17 mouse cellular contexts compared by ENCODE assay signal in genomic region chr11:86734993-86735392, GRCm38 (mm10). TPM values are rescaled to one million over a fixed set of nuclear protein-coding genes. Genes with fewer than 3 reads are reported as not detected.
A peak's percentile ranks its signal among the peaks of the same experiment; 100 is the strongest.
DNase-seq lines count a peak whose midpoint lies in the region; ATAC-seq and TF ChIP-seq lines count a peak whose summit lies in the region.
"Had no signal": no experiment of that assay in that cellular context is flagged by ENCODE, and none has a peak within 500 bp of the region (broad histone marks: within the 10 kb centered on the region; RNA-seq: fewer than 3 reads in every experiment).

No protein-coding gene starts in this region.

- no peak overlapping the region for H3K9ac ChIP-seq in heart, embryonic 11.5 days (ENCODE audit: low read depth, low read length)
- H3K9ac ChIP-seq in heart, postnatal 0 days (replicated peaks; ENCODE audit: low read depth, low read length), result 0 out of 2 replicates have a peak overlapping the region, but pooled peaks have one; percentile 5
- H3K9ac ChIP-seq in MEL (ENCODE audit: control insufficient read depth, low read depth, low read length, poor library complexity, severe bottlenecking), result no peak overlapping the region
- H3K9ac ChIP-seq: embryonic facial prominence, embryonic 12.5 days; forebrain, embryonic 15.5 days; hindbrain, embryonic 15.5 days had no signal

- H3K4me1 ChIP-seq in heart, embryonic 11.5 days (ENCODE audit: control insufficient read depth, insufficient read depth, low read length), result peaks cover 6% of the 10 kb centered on the region; the same call in 1 of the 2 replicates
- peaks cover 18% of the 10 kb centered on the region for H3K4me1 ChIP-seq in heart, postnatal 0 days (ENCODE audit: control insufficient read depth, insufficient read depth)
- H3K4me1 ChIP-seq in MEL (ENCODE audit: control insufficient read depth in 1 of 2, insufficient read depth in 2 of 2, low read length in 2 of 2), result peaks cover 13 to 25% of the 10 kb centered on the region in 2 experiments
- H3K4me1 ChIP-seq: embryonic facial prominence, embryonic 12.5 days; forebrain, embryonic 15.5 days; hindbrain, embryonic 15.5 days had no signal

- peaks cover 41% of the 10 kb centered on the region for H3K79me2 ChIP-seq in MEL (ENCODE audit: control insufficient read depth, insufficient read depth, low read length, poor library complexity)

- H3K4me2 ChIP-seq in heart, embryonic 11.5 days, result no peak overlapping the region
- H3K4me2 ChIP-seq in heart, postnatal 0 days (ENCODE audit: low read depth, low read length), result no peak overlapping the region
- H3K4me2 ChIP-seq: embryonic facial prominence, embryonic 12.5 days; forebrain, embryonic 15.5 days; hindbrain, embryonic 15.5 days had no signal

- DNase-seq in heart, adult 18-20 months, result no peak
- DNase-seq in heart, postnatal 0 days (ENCODE audit: low spot score), result no peak
- DNase-seq in heart, postnatal 10 days, result no peak
- DNase-seq in MEL (ENCODE audit: low read depth, low spot score), result no peak
- no peak for DNase-seq in urinary bladder, postnatal 4 days (ENCODE audit: low spot score in 2 of 2)
- DNase-seq: adrenal gland, postnatal 10 days; cerebellum, adult 11 months; cerebellum, adult 8-10 months; cerebellum, postnatal 25 days; gastrocnemius, postnatal 14 days; heart, postnatal 36 days had no signal

- TF ChIP-seq EP300 in heart, postnatal 0 days (IDR thresholded peaks at IDR 0.05; ENCODE audit: low read depth), result no peak
- TF ChIP-seq EP300 in MEL (IDR thresholded peaks at IDR 0.05; ENCODE audit: low read depth in 1 of 2, low read length in 2 of 2), result peak in 1 of 2 experiments; percentile 42; a peak in 2 of 4 replicates

- no peak for TF ChIP-seq RAD21 in MEL (IDR thresholded peaks at IDR 0.05; ENCODE audit: low read depth, low read length)

- H3K27me3 ChIP-seq in heart, embryonic 11.5 days (ENCODE audit: control insufficient read depth, insufficient read depth, low read length), result no peaks in the 10 kb centered on the region
- no peaks in the 10 kb centered on the region for H3K27me3 ChIP-seq in heart, postnatal 0 days (ENCODE audit: control insufficient read depth, insufficient read depth, low read length)
- H3K27me3 ChIP-seq in MEL (ENCODE audit: control insufficient read depth in 1 of 2, insufficient read depth in 2 of 2, low read length in 2 of 2), result no peaks in the 10 kb centered on the region
- H3K27me3 ChIP-seq: embryonic facial prominence, embryonic 12.5 days; forebrain, embryonic 15.5 days; hindbrain, embryonic 15.5 days had no signal

- no peak for TF ChIP-seq POLR2A in MEL (IDR thresholded peaks at IDR 0.05; ENCODE audit: control insufficient read depth in 1 of 2, insufficient read depth in 1 of 2, low read depth in 1 of 2, low read length in 2 of 2, poor library complexity in 1 of 2)

- no peak for ATAC-seq in heart, embryonic 11.5 days (replicated peaks; ENCODE audit: insufficient number of reproducible peaks, low FRiP score, low TSS enrichment)
- ATAC-seq in heart, postnatal 0 days (ENCODE audit: insufficient read depth, low read depth), result no peak
- ATAC-seq: forebrain, embryonic 15.5 days; intestine, embryonic 16.5 days had no signal

- intact Hi-C loops in heart, postnatal 10 days (cut with DNase I), result no loop called here

- H3K27ac ChIP-seq in heart, embryonic 11.5 days (ENCODE audit: low read depth, low read length), result 0 out of 2 replicates have a peak overlapping the region, but pooled peaks have one; percentile 46
- H3K27ac ChIP-seq in heart, postnatal 0 days (ENCODE audit: low read depth), result peak overlapping the region; percentile 71
- H3K27ac ChIP-seq in MEL (ENCODE audit: control insufficient read depth, low read depth, low read length), result no peak overlapping the region
- H3K27ac ChIP-seq: embryonic facial prominence, embryonic 12.5 days; forebrain, embryonic 15.5 days; hindbrain, embryonic 15.5 days had no signal

- no peaks in the 10 kb centered on the region; the same call in 1 of the 2 replicates for H3K36me3 ChIP-seq in heart, embryonic 11.5 days (ENCODE audit: control insufficient read depth, insufficient read depth, low read length)
- peaks cover 38% of the 10 kb centered on the region for H3K36me3 ChIP-seq in heart, postnatal 0 days (replicated peaks; ENCODE audit: control insufficient read depth, insufficient read depth, low read length)
- peaks cover 58 to 67% of the 10 kb centered on the region in 2 experiments for H3K36me3 ChIP-seq in MEL (ENCODE audit: control insufficient read depth in 1 of 2, insufficient read depth in 2 of 2, low read length in 2 of 2)

- H3K9me3 ChIP-seq in heart, embryonic 11.5 days (replicated peaks; ENCODE audit: control insufficient read depth, low read length), result no peaks in the 10 kb centered on the region
- H3K9me3 ChIP-seq in heart, postnatal 0 days (replicated peaks; ENCODE audit: control insufficient read depth, low read length), result no peaks in the 10 kb centered on the region
- no peaks in the 10 kb centered on the region for H3K9me3 ChIP-seq in MEL (replicated peaks; ENCODE audit: insufficient read depth, low read length)
- H3K9me3 ChIP-seq: embryonic facial prominence, embryonic 12.5 days; forebrain, embryonic 15.5 days; G1E; hindbrain, embryonic 15.5 days had no signal

- TF ChIP-seq CTCF in heart, postnatal 0 days (IDR thresholded peaks at IDR 0.05; ENCODE audit: low read depth), result no peak
- TF ChIP-seq CTCF in MEL (IDR thresholded peaks at IDR 0.05 in 2 of 3, conservative IDR thresholded peaks at IDR 0.05 in 1 of 3; ENCODE audit: control insufficient read depth in 1 of 3, insufficient read depth in 1 of 3, low read depth in 2 of 3, low read length in 3 of 3, poor library complexity in 1 of 3, severe bottlenecking in 1 of 3), result no peak

- no peak overlapping the region for H3K4me3 ChIP-seq in heart, embryonic 11.5 days (ENCODE audit: low read depth, low read length)
- no peak overlapping the region for H3K4me3 ChIP-seq in heart, postnatal 0 days (ENCODE audit: low read depth, low read length)
- H3K4me3 ChIP-seq in MEL (ENCODE audit: control insufficient read depth in 1 of 2, insufficient read depth in 1 of 2, low read depth in 2 of 2, low read length in 2 of 2), result no peak overlapping the region
- H3K4me3 ChIP-seq: embryonic facial prominence, embryonic 12.5 days; forebrain, embryonic 15.5 days; hindbrain, embryonic 15.5 days had no signal

- 85% methylated on average over 4 of the region's 4 CpGs for WGBS in heart, embryonic 11.5 days (ENCODE audit: insufficient replicate concordance)
- 65% methylated on average over 4 of the region's 4 CpGs for WGBS in heart, postnatal 0 days

TF ChIP-seq in MEL, 35 proteins besides CTCF, POLR2A, EP300 and RAD21:
- TF ChIP-seq MEF2A (IDR thresholded peaks at IDR 0.05; ENCODE audit: extremely low read depth, insufficient replicate concordance, low read depth, low read length, poor library complexity, severe bottlenecking), result peak; percentile 97; the same call in 1 of the 2 replicates
- TF ChIP-seq SMC3 (IDR thresholded peaks at IDR 0.05; ENCODE audit: low read depth, low read length), result no peak
- 0 out of 2 replicates have a peak, but pooled peaks have one; percentile 21 for TF ChIP-seq SIN3A (IDR thresholded peaks at IDR 0.05; ENCODE audit: low read length)
- peak; percentile 84 for TF ChIP-seq ETS1 (IDR thresholded peaks at IDR 0.05; ENCODE audit: low read depth, low read length)
- TF ChIP-seq GATA1 (IDR thresholded peaks at IDR 0.05; ENCODE audit: low read depth, low read length), result peak; percentile 49; the same call in 1 of the 2 replicates
- TF ChIP-seq CHD2 (IDR thresholded peaks at IDR 0.05; ENCODE audit: low read length), result no peak
- no peak for TF ChIP-seq ZKSCAN1 (IDR thresholded peaks at IDR 0.05; ENCODE audit: low read depth, low read length)
- TF ChIP-seq TCF12 (IDR thresholded peaks at IDR 0.05; ENCODE audit: low read depth, low read length), result peak; percentile 58; the same call in 1 of the 2 replicates
TF ChIP-seq in MEL: peak in this region for 5.

RNA-seq across cellular contexts. Expression of gene Cltc, which starts 22.4 kb away (rescaled TPM):
- 186 and 228 TPM in 2 replicates for polyA plus RNA-seq in heart, embryonic 11.5 days (2014; fragmentation: Nextera tagmentation; extraction: Ambion mirVana)
- 100 to 1,000 TPM; 138 to 157 TPM for total RNA-seq in heart, adult 18-20 months (2021)
- 185 and 279 TPM in 2 replicates for total RNA-seq in heart, postnatal 0 days (2014; rRNA removed; ENCODE audit: low replicate concordance)
- polyA plus RNA-seq in heart, postnatal 0 days (2015; fragmentation: Nextera tagmentation; extraction: Ambion mirVana), result 71.0 and 77.6 TPM in 2 replicates
- total RNA-seq in heart, postnatal 10 days (2021), result 100 to 1,000 TPM; 210 to 211 TPM
- 205 and 269 TPM in 2 replicates for total RNA-seq in MEL (2012; rRNA removed)
- 100 to 1,000 TPM; 149 to 300 TPM for polyA plus RNA-seq in MEL (2012; ENCODE audit: insufficient read depth in 1 of 2, insufficient read length in 2 of 2, low read depth in 1 of 2, low replicate concordance in 2 of 2, missing spikeins in 1 of 2)

RNA-seq across cellular contexts. Expression of gene Ptrh2, which starts 51.2 kb away (rescaled TPM):
- 21.5 and 22.7 TPM in 2 replicates for polyA plus RNA-seq in heart, embryonic 11.5 days (2014; fragmentation: Nextera tagmentation; extraction: Ambion mirVana)
- total RNA-seq in heart, adult 18-20 months (2021), result 1 to 10 TPM; 6.8 to 7.0 TPM
- total RNA-seq in heart, postnatal 0 days (2014; rRNA removed; ENCODE audit: low replicate concordance), result 6.5 and 7.1 TPM in 2 replicates
- polyA plus RNA-seq in heart, postnatal 0 days (2015; fragmentation: Nextera tagmentation; extraction: Ambion mirVana), result 14.0 and 14.6 TPM in 2 replicates
- 1 to 10 TPM; 8.7 to 9.3 TPM for total RNA-seq in heart, postnatal 10 days (2021)
- total RNA-seq in MEL (2012; rRNA removed), result 37.3 and 40.3 TPM in 2 replicates
- polyA plus RNA-seq in MEL (2012; ENCODE audit: insufficient read depth in 1 of 2, insufficient read length in 2 of 2, low read depth in 1 of 2, low replicate concordance in 2 of 2, missing spikeins in 1 of 2), result 10 to 100 TPM in 1 of 2 experiments, not detected in 1; 30.0 TPM

RNA-seq across cellular contexts. Expression of gene Vmp1, which starts 51.4 kb away (rescaled TPM):
- 112 and 120 TPM in 2 replicates for polyA plus RNA-seq in heart, embryonic 11.5 days (2014; fragmentation: Nextera tagmentation; extraction: Ambion mirVana)
- total RNA-seq in heart, adult 18-20 months (2021), result 10 to 100 TPM; 63.1 to 72.5 TPM
- 48.9 and 51.7 TPM in 2 replicates for total RNA-seq in heart, postnatal 0 days (2014; rRNA removed; ENCODE audit: low replicate concordance)
- polyA plus RNA-seq in heart, postnatal 0 days (2015; fragmentation: Nextera tagmentation; extraction: Ambion mirVana), result 72.1 and 77.9 TPM in 2 replicates
- 10 to 100 TPM; 49.8 to 53.1 TPM for total RNA-seq in heart, postnatal 10 days (2021)
- 61.8 and 64.4 TPM in 2 replicates for total RNA-seq in MEL (2012; rRNA removed)
- 10 to 100 TPM in 1 of 2 experiments, not detected in 1; 94.9 TPM for polyA plus RNA-seq in MEL (2012; ENCODE audit: insufficient read depth in 1 of 2, insufficient read length in 2 of 2, low read depth in 1 of 2, low replicate concordance in 2 of 2, missing spikeins in 1 of 2)
